Mouse (Mus musculus) myocyte (in vitro differentiated cells): ENCODE measurements around the gene Vps13a.

Source experiments
- CEBPB ChIP-seq: IDR thresholded peaks from 2 replicates; pipeline ENCODE4 v1.6.1; 2011; ENCODE audit warnings: mild to moderate bottlenecking, moderate library complexity; ENCODE audit not compliant: poor library complexity, insufficient read depth, severe bottlenecking
- E2F4 ChIP-seq: IDR thresholded peaks from one replicate; pipeline ENCODE4 v1.6.1; 2011; ENCODE audit warnings: mild to moderate bottlenecking, control low read depth, moderate library complexity; ENCODE audit not compliant: insufficient read depth
- MAX ChIP-seq: IDR thresholded peaks from one replicate; pipeline ENCODE4 v1.6.1; 2011; ENCODE audit warnings: low read depth, mild to moderate bottlenecking, control low read depth
- MYOD1 ChIP-seq, 3 experiments: IDR thresholded peaks; one replicate each; pipeline ENCODE4 v1.6.1; 2011; ENCODE audit warnings: control low read depth in 2 of 3, low read depth in 2 of 3, mild to moderate bottlenecking in 2 of 3, moderate library complexity in 1 of 3; ENCODE audit not compliant: insufficient read length in 2 of 3, control insufficient read depth in 1 of 3
- MYOG ChIP-seq, 3 experiments: IDR thresholded peaks; one replicate each; pipeline ENCODE4 v1.6.1; 2011; ENCODE audit warnings: control low read depth in 2 of 3, low read depth in 2 of 3, mild to moderate bottlenecking in 2 of 3; ENCODE audit not compliant: insufficient read length in 2 of 3, control insufficient read depth in 1 of 3, insufficient read depth in 1 of 3
- POLR2A ChIP-seq: IDR thresholded peaks from one replicate; pipeline ENCODE4 v1.6.1; 2011; ENCODE audit warnings: low read depth, mild to moderate bottlenecking, control low read depth, moderate library complexity; ENCODE audit not compliant: insufficient read length
- POLR2AphosphoS2 ChIP-seq: IDR thresholded peaks from one replicate; pipeline ENCODE4 v1.6.1; 2011; ENCODE audit warnings: low read depth, control low read depth; ENCODE audit not compliant: insufficient read length
- REST ChIP-seq: IDR thresholded peaks from one replicate; pipeline ENCODE4 v1.6.1; 2011; ENCODE audit warnings: mild to moderate bottlenecking, control low read depth, moderate library complexity; ENCODE audit not compliant: insufficient read depth, insufficient read length
- SRF ChIP-seq: IDR thresholded peaks from one replicate; pipeline ENCODE4 v1.6.1; 2011; ENCODE audit warnings: low read depth; ENCODE audit not compliant: control insufficient read depth, insufficient read length
- TCF12 ChIP-seq: IDR thresholded peaks from one replicate; pipeline ENCODE4 v1.6.1; 2011; ENCODE audit warnings: mild to moderate bottlenecking, control low read depth; ENCODE audit not compliant: poor library complexity, insufficient read depth, severe bottlenecking
- TCF3 ChIP-seq: IDR thresholded peaks from one replicate; pipeline ENCODE4 v1.6.1; 2011; ENCODE audit warnings: low read depth, control low read depth; ENCODE audit not compliant: insufficient read length
- USF1 ChIP-seq: IDR thresholded peaks from one replicate; pipeline ENCODE4 v1.6.1; 2011; ENCODE audit warnings: low read depth, mild to moderate bottlenecking, control low read depth, moderate library complexity

- TF ChIP-seq POLR2A (no peak), MYOD1 (IDR thresholded peaks at IDR 0.05; ENCODE audit: control insufficient read depth in 1 of 3, insufficient read length in 2 of 3, low read depth in 2 of 3) (no peak), TCF12 (no peak), E2F4 (no peak), CEBPB (no peak), MAX (no peak), POLR2AphosphoS2 (no peak), USF1 (no peak), SRF (no peak), MYOG (IDR thresholded peaks at IDR 0.05; ENCODE audit: control insufficient read depth in 1 of 3, insufficient read depth in 1 of 3, insufficient read length in 2 of 3, low read depth in 2 of 3) (no peak), REST (no peak), TCF3 (no peak)
Observed at GRCm38 (mm10) chr19:16789930-16790329, 9.2 kb upstream of the Vps13a start.
